Mouse (Mus musculus) heart, adult 18-20 months (tissue): ENCODE results near the gene Pitx1. TPM values are rescaled to one million over a fixed set of nuclear protein-coding genes. Genes with fewer than 3 reads are reported as not detected.

Experiments
- DNase-seq, 2 experiments: peaks; one replicate each; pipeline ENCODE4 v3.0.0; 2021 to 2022; ENCODE audit warnings: mixed read lengths in 1 of 2
- total RNA-seq, 2 experiments: library from RNA; stranded (reverse); gene quantifications; 2 replicates each; pipeline ENCODE4 v1.2.3; 2021

Gene Pitx1
- total RNA-seq, 2 experiments from 2014 or later: not detected

GRCm38 (mm10) chr13:55830833-55831721, 4.9 kb downstream of the Pitx1 start:
- DNase-seq: no peak

- no peak for DNase-seq
Measured at GRCm38 (mm10) chr13:55830081-55830832, 5.7 kb downstream of the Pitx1 start.

GRCm38 (mm10) chr13:55829018-55829655, 6.9 kb downstream of the Pitx1 start:
- no peak for DNase-seq

GRCm38 (mm10) chr13:55828141-55829017, 7.6 kb downstream of the Pitx1 start:
- no peak for DNase-seq

- DNase-seq: no peak
Measured at GRCm38 (mm10) chr13:55827679-55828140, 8.3 kb downstream of the Pitx1 start.

GRCm38 (mm10) chr13:55826796-55827678, 9.0 kb downstream of the Pitx1 start:
- no peak for DNase-seq

- no peak for DNase-seq
Measured at GRCm38 (mm10) chr13:55826008-55826671, 9.9 kb downstream of the Pitx1 start.

GRCm38 (mm10) chr13:55825245-55825681, 10.7 kb downstream of the Pitx1 start:
- DNase-seq: no peak

GRCm38 (mm10) chr13:55824151-55824945, 11.6 kb downstream of the Pitx1 start:
- no peak for DNase-seq

- no peak for DNase-seq
Measured at GRCm38 (mm10) chr13:55822499-55822898, 13.5 kb downstream of the Pitx1 start.

GRCm38 (mm10) chr13:55814834-55815233, 21.2 kb downstream of the Pitx1 start:
- DNase-seq: no peak

GRCm38 (mm10) chr13:55813490-55814016, 22.4 kb downstream of the Pitx1 start:
- no peak for DNase-seq

GRCm38 (mm10) chr13:55810947-55811346, 25.0 kb downstream of the Pitx1 start:
- no peak for DNase-seq

- DNase-seq: no peak
Measured at GRCm38 (mm10) chr13:55809707-55810106, 26.3 kb downstream of the Pitx1 start.

GRCm38 (mm10) chr13:55809041-55809623, 26.9 kb downstream of the Pitx1 start:
- DNase-seq: no peak

GRCm38 (mm10) chr13:55803973-55804372, 32.0 kb downstream of the Pitx1 start:
- DNase-seq: no peak

GRCm38 (mm10) chr13:55801246-55801645, 34.7 kb downstream of the Pitx1 start:
- no peak for DNase-seq

- no peak for DNase-seq
Measured at GRCm38 (mm10) chr13:55786120-55786519, 49.9 kb downstream of the Pitx1 start.
